Mouse (Mus musculus) thymus, postnatal 0 days (tissue): ENCODE results near the gene Fam3b. TPM values are rescaled to one million over a fixed set of nuclear protein-coding genes. Genes with fewer than 3 reads are reported as not detected.

ENCODE experiments used
- DNase-seq: peaks from one replicate; pipeline ENCODE4 v3.0.0-alpha.2; 2015; ENCODE audit warnings: low spot score
- polyA plus RNA-seq: library from polyadenylated mRNA; unstranded; fragments of >200 nt; fragmentation: Nextera tagmentation; extraction: Ambion mirVana; gene quantifications from 2 replicates; pipeline ENCODE4 v1.2.1, GENCODE M21; 2015

Fam3b gene
- polyA plus RNA-seq, 1 experiment from 2014 or later, result 0.47 TPM

- DNase-seq, result no peak
Measured at GRCm38 (mm10) chr16:97492369-97492768, 22.2 kb downstream of the Fam3b start.

DNA sequence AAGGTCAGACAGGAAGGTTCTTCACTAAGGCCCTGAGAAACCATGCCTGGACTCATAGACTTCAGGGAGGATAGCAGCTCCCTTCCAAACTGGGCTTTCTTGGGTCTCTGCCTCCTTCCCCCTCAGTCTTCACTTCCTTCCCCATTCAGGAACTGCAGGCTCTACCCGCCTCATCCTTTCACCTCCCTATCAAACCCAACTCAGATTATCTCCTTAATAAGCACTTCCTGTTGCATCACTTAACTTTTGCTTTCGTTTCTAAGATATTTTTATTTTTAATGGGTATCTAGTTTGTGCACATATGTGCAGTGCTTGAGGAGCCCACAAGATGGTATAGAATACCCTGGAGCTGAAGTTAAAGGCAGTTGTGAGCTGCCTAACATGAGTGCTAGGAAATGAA lies 36.0 kb downstream of the Fam3b start:
- no peak for DNase-seq

DNA sequence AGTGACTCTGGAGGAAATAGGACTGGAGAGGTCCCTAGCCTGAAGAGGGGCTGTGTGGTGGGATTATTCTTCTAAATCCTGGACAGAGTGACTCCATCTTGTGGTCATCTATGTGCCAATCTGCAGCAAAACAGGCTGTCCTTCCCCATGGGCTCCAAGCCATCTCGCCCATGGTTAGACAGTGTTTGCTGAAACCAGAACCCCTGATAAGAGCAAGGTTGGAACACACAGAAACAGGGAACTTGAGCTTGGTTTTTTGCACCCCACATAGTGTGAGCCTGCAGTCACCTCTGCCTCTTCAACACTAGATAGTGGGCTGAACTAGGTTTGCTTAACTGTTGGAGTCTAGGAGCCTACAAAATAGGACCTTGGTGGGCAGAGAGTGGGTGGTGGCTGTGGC lies 38.1 kb downstream of the Fam3b start:
- DNase-seq, result no peak

DNA sequence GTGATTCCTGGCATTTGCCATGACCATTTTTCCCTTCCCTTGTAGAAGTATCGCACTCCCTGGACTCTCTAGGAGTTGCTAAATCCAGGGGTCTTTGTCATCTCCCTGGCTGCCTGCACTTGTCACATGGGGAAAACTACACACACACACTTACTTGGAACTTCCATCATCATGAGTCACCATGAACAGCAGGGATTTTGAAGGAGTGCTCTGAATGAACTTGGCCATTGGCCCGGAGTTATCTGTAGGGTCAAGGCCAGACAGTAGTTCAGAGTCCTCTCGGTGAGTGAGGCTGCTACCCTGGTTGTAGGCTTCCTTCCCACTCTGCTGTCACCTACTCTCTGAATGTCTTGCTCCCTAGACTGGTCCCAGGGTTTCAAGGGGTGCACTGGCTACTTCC lies 39.0 kb downstream of the Fam3b start:
- DNase-seq, result no peak

- DNase-seq, result no peak
Measured at GRCm38 (mm10) chr16:97474671-97475070, 39.9 kb downstream of the Fam3b start.

DNA sequence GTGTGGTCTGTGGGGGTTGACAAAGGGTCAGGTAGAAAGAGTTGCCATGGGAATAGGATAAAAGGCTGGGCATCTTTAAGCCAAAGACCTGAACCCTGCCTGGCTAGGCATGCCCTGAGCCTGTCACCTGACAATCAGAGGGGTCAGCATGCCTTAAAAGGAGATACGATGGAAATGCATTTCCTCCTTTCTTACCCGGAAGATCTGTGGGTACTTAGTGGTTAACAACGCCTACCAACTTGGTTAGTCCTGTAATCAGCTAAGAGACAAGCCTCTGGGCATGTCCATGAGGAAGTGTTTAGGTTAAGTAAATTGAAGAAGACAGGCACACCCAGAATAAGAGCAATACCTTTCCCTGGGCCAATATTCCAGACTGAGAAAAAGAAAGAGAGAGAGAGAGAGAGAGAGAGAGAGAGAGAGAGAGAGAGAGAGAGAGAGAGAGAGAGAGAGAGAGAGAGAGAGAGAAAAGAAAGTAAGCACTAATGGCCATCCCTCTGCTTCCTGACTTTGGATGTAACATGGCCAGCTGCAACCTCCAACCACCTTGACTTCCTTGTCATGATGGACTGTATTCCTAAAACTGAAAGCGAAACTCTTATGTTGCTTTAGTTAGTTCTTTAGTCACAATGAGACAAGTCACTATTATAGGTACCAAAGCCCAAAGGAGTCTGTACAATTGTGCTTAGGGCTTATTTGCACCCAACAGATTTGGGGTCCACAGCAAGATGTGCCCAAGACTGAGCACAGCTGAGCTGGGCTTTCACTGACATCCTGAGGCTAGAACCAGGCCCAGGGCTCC lies 46.4 kb downstream of the Fam3b start:
- no peak for DNase-seq

DNA sequence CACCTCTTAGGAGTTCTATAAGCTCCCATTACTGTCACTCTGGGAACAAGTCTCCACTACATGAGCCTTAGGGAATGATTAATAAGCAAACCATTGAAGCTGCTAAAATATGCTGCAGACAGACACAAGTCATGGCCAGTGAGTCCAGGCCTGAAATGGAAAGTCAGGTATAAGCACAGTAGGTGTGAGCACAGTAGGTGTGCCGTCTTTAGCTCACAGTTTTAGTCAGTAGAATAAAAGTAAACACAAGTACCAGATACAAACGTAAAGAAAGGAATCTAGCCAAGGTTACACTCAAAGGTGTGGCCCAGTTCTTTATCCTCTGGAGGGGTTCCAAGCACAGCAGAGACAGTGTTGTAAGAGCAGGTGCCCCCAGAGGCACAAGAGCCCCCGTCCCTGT lies 47.1 kb downstream of the Fam3b start:
- no peak for DNase-seq

GRCm38 (mm10) chr16:97466182-97466957 lies 48.2 kb downstream of the Fam3b start:
- peak; percentile 10 for DNase-seq

DNA sequence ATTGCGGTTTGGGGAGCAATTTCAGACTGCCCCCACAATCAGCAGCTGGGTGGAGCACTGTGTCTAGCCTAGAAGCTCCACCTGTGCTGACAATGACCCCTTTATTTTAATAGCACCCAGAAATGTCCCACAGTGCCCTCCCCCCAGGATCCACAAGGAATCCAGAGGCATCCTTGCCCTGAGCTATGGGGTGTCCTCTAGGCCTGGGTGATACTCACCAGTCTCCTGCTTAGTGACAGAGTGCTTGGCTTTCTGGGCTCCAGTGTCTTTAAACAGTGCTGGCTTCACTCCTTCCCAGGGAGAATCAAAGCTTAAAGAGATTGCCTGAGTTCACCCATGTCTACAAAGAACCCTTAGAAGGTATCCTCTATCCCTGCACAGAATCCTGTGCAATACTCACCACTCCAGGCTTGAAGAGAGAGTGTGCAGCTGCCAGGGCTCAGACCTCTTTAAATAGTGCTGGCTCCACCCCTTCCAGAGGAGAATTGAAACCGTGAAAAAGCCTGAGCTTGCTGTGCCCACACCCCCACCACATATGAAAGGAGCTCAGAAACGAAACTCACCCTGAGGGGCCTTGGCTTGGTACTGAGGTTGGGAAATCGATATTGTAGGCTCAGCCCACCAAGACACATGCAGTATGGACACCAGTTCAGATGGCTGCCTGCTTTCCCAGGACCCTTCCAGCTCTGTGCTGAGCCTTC lies 52.0 kb downstream of the Fam3b start, which contains the start of gene Mx1:
Mx1 (minus strand) TSS at position 427 of the 701 bp plus-strand sequence.
- DNase-seq, result peak; percentile 22

DNA sequence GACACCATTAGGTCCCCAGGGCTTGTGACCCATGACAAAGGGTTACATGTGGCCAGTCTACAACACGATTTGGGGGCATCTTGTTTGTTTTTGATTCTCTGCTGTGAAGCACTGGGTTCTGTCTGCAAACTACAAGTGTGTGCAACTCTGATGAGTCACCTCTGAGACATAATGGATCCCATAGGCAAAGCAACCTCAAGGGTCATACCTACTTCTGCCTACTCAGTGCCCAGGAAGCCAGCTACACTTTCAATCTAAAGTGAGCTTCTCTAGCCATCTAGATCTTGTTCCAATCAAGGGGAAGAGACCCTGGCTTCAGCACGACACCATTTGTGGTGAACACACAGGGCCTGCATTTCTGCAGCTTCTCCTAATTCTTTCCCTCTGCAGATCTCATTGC lies 53.3 kb downstream of the Fam3b start:
- no peak for DNase-seq

DNA sequence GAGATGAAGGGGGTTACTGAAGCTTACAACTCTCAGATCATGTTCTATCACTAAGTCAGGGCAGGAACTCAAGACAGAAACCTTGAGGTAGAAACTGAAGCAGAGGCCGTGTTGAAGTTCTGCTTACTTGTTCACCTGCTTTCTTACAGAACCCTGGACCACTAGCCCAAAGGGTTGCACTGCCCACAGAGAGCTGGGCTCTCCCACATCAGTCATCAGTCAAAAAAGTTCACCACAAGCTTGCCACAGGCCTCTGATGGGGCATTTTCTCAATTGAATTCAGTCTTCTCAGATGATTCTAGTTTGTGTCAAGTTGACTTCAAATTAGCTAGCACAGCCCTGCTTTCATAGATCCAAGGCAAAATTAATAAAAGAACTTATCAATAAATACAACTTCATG lies 54.8 kb downstream of the Fam3b start:
- no peak for DNase-seq

- no peak for DNase-seq
Measured at GRCm38 (mm10) chr16:97447386-97447785, 67.2 kb downstream of the Fam3b start.

GRCm38 (mm10) chr16:97443670-97444263 lies 70.8 kb downstream of the Fam3b start:
- peak; percentile 60 for DNase-seq

- DNase-seq, result no peak
Measured at GRCm38 (mm10) chr16:97441967-97442366, 72.6 kb downstream of the Fam3b start.

- no peak for DNase-seq
Measured at GRCm38 (mm10) chr16:97438191-97438590, 76.4 kb downstream of the Fam3b start.

DNA sequence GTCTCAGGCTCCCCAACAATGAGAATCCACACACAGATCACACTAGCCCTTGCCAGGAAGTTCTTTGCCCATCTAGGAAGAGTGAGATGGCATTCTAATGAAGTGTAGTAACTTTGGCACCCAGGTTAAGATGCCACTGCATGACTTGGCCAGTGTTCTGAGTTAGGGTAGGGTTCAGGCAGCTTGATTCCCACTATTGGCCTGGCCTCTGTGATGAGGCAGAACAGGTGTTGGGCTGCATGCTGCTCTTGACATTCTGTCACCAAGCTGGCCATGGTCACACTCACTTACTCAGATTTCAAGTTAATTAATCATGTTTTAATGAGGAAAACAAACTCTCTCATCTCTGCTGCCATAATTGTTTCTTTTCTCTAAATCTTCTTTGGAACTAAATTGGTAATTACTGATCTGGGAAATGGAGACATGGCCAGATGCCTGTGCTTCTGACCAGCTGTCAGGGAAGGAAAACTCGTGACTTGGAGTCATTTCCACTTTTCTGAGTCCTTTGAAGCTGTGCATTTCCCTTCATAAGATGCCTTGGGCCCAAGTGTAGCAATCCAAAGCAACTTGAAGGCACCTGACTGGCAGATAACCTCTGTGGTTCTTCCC lies 77.1 kb downstream of the Fam3b start:
- no peak for DNase-seq

- DNase-seq, result no peak
Measured at GRCm38 (mm10) chr16:97434206-97434605, 80.4 kb downstream of the Fam3b start.

DNA sequence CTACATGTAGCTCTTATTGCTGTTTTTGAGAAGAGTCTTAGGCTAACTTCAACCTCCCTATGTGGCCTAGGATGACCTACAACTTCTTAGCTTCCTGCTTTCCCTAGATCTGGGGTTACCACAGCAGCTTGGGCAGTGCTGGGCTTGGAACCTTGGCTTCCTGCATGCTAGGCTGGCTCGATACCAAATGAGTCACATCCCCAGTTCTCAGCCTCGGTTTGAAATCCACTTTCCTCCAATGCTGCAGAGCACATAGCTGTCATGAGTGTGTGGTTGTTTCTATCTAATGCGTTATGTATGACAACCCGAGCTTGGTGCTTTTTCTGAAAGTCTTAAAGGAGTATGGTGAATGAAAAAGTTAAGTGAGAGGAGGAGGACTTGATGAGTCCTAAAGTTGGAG lies 83.3 kb downstream of the Fam3b start:
- DNase-seq, result no peak

GRCm38 (mm10) chr16:97430091-97430490 lies 84.5 kb downstream of the Fam3b start:
- DNase-seq, result no peak

- no peak for DNase-seq
Measured at GRCm38 (mm10) chr16:97428026-97428425, 86.6 kb downstream of the Fam3b start.

DNA sequence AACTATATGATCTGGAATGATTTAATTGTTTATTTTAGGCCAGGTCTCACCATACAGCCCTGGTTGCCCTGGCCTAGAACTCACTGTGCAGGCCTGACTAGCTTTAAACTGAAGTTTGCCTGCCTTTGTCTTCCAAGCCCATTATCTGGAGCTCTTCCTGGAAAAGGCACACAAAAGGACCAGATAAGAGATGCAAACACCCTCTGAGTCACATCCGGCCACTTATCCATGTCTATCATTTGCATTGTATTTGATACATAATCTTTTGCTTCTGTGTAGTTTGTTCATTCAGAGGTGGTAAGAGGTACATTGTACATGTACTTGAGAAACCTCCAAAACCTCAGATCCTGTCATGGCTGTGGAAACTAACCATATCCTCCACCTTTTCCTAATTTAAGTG lies 91.0 kb downstream of the Fam3b start:
- no peak for DNase-seq
